Mouse (Mus musculus) bone marrow, adult 2 months (tissue): ENCODE measurements around the gene Adcy3. TPM values are rescaled to one million over a fixed set of nuclear protein-coding genes. Genes with fewer than 3 reads are reported as not detected.
"Not testable (repeated sequence)": the region's sequence is repeated elsewhere in the genome, so short reads cannot be mapped to it uniquely, and the experiment has no call there.

ENCODE experiments used
- H3K27ac ChIP-seq: fragments of 200-500 bp; 2 replicates; pipeline ENCODE4 v1.5.1; 2012; ENCODE audit warnings: low read depth, mild to moderate bottlenecking, control low read depth, inconsistent platforms, low read length; ENCODE audit not compliant: control insufficient read depth, poor library complexity, insufficient read depth
- H3K4me1 ChIP-seq: fragments of 200-500 bp; 2 replicates; pipeline ENCODE4 v1.6.1; 2011; ENCODE audit warnings: low read length; ENCODE audit not compliant: control insufficient read depth, insufficient read depth
- H3K4me3 ChIP-seq: fragments of 200-500 bp; replicated peaks from 2 replicates; pipeline ENCODE3; 2011; ENCODE audit warnings: mild to moderate bottlenecking, low read depth, low read length, control low read depth; ENCODE audit not compliant: control insufficient read depth
- CTCF ChIP-seq: fragments of 200-500 bp; IDR thresholded peaks from 2 replicates; pipeline ENCODE4 v1.5.1; 2011; ENCODE audit warnings: low read length, control low read depth; ENCODE audit not compliant: control insufficient read depth, insufficient read depth
- POLR2A ChIP-seq: fragments of 200-500 bp; IDR thresholded peaks from 2 replicates; pipeline ENCODE4 v1.6.1; 2011; ENCODE audit warnings: low read depth, mild to moderate bottlenecking, control low read depth, low read length, borderline replicate concordance; ENCODE audit not compliant: control insufficient read depth
- WGBS: fragments of 180-500 bp; shearing (Covaris S2); methylation state at CpG from one replicate; pipeline ENCODE4 v1.1.7; 2018; 5-methylcytosine and 5-hydroxymethylcytosine counted together
- polyA plus RNA-seq: library from polyadenylated mRNA; stranded (reverse); fragments of >200 nt; gene quantifications from 2 replicates; pipeline ENCODE4 v1.2.4, GENCODE M21; 2011; ENCODE audit warnings: low replicate concordance; ENCODE audit not compliant: missing spikeins, insufficient read depth, insufficient read length

Adcy3 gene
- polyA plus RNA-seq, 1 experiment, result 4.3 TPM

DNA sequence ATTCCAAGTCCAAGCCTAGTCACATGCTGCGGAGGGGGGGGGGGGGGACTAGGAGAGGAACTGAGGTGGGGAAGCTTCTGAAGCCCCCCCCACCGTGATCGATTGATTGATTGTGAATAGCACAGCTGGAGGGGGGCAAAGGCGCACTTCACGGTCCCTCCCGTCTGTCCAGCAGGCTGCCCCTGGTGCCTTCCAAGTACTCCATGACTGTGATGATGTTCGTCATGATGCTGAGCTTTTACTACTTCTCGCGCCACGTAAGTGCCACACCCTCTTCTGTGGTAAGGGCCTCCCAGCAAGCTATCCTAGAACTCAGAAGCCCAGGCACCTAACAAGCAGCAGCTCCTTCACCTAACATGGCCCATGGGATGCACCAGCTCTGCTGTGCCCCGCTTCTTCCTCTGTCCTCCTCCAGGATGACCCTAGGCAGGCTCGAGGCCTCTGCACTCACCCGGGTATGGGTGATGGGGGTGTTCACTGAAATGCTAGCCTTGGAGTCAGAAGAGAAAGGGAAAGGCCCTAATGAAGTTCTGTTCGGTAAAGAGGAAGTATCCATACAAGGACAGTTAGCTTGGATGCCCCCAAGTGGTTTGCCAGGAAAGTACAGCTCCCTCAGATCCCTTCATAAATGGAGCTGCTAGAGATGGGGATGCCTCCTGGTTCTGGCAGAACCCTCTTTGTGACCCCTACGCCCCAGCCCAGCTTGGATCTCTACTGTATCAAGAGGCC is 75.7 kb downstream of the Adcy3 start:
- Histone ChIP-seq H3K27ac (no peak overlapping the region; the same call in 1 of the 2 replicates), H3K4me1 (no peaks in the 10 kb centered on the region; the same call in 1 of the 2 replicates), H3K4me3 (no peak overlapping the region)
- 56% methylated on average over 15 of the region's 15 CpGs for WGBS
- no peak for TF ChIP-seq POLR2A
- no peak for TF ChIP-seq CTCF

DNA sequence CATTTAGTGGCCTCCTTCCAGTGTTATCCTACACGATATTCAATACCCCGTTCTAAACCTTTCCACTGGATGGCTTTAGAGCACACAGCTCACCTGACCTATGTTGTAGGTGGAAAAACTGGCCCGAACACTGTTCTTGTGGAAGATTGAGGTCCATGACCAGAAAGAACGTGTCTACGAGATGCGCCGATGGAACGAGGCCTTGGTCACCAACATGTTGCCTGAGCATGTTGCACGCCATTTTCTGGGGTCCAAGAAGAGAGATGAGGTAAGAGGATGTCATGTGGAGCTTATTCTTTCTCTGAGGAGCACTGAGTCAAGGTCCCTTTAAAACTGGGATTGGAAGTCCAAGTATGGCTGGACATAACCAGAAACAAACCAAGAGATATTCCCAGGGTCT is 76.3 kb downstream of the Adcy3 start:
- TF ChIP-seq POLR2A, result no peak
- no peak for TF ChIP-seq CTCF
- WGBS, result 93% methylated on average over 9 of the region's 9 CpGs
- H3K4me3 ChIP-seq, result no peak overlapping the region
- no peaks in the 10 kb centered on the region; the same call in 1 of the 2 replicates for H3K4me1 ChIP-seq
- H3K27ac ChIP-seq, result no peak overlapping the region

DNA sequence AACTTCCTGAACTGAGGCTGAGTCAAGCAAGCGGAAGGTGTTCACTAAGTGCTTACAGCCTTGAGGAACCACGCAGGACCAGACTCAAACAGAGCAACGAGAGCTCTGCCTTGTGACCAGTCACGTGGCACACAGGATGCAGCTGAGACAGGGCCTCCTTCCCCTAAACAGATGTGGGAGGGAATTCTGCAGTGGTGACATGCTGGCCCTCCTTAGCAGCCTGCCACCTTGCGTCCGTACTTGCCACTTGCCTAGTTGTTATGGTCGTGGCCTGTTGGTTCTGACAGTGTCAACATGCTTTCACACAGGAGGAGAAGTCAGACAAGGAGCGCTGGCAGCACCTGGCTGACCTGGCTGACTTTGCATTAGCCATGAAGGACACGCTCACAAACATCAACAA is 78.3 kb downstream of the Adcy3 start:
- H3K4me3 ChIP-seq, result no peak overlapping the region
- no peak for TF ChIP-seq POLR2A
- peak; percentile 46; the same call in 1 of the 2 replicates for TF ChIP-seq CTCF
- WGBS, result 32% methylated on average over 9 of the region's 9 CpGs
- H3K4me1 ChIP-seq, result no peaks in the 10 kb centered on the region; the same call in 1 of the 2 replicates
- H3K27ac ChIP-seq, result no peak overlapping the region

DNA sequence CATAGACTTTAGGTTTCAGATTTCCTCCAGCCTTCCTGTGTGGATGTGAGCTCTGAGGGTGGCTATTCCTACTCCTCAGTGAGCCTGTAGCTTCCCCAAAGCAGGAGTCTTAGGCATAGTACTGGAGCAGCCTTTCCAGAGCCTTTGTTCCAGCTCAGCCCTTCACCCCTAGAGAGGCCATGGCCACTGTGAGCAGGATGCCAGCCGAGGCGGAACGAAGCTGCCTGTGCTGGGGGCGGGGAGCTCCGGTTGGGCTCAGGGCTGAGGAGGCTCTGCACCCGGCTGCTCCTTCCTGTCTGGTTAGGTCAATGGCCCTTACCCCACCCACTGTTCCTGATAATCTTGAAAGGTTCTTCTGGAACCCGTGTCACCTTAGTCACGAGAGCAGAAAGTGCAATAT is 80.0 kb downstream of the Adcy3 start:
- Histone ChIP-seq H3K4me1 (no peaks in the 10 kb centered on the region; the same call in 1 of the 2 replicates), H3K4me3 (no peak overlapping the region), H3K27ac (no peak overlapping the region)
- no peak for TF ChIP-seq CTCF
- TF ChIP-seq POLR2A, result no peak
- 75% methylated on average over 8 of the region's 8 CpGs for WGBS

DNA sequence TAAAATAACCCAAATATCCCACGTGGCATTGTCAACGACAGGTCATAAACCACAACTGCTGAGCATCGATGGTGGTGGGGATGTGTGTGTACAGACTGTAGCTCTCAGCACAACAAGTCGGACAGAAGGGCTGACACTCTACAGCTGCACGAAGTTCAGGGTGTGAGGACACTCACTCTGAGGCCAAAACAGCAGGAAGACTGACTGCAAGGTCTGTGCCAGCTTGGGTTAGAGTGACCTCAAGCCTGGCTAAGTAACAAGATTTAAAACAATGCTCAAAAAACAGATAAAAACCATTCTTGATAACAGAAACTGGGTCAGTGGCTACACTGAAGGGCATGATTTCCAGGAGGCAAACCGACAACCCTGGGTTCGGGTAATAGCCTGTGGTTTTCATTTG is 97.3 kb downstream of the Adcy3 start:
- Histone ChIP-seq H3K27ac (no peak overlapping the region), H3K4me1 (peaks cover 2% of the 10 kb centered on the region; the same call in 1 of the 2 replicates), H3K4me3 (no peak overlapping the region)
- no peak for TF ChIP-seq CTCF
- no peak for TF ChIP-seq POLR2A
- 87% methylated on average over 7 of the region's 7 CpGs for WGBS

DNA sequence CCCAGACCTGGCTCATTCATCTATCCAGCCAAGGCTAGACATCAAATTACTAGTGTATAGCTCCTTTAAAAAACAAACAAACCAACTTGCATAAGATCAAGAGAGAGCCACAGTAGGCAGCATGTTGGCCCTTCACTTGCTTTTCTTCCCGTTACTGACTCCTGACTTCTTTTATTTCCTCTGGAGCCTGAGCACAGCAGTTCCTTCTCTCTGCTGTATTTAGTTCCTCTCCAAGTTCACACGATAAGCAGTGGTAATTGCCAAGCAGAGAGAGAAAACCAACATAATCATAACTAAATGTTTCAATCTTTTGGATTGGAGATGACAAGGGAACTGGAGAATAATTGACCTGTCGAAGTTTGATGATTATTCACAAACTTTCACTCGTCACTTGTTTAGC is 99.9 kb downstream of the Adcy3 start:
- H3K4me1 ChIP-seq, result peaks cover 2% of the 10 kb centered on the region; the same call in 1 of the 2 replicates
- no peak overlapping the region for H3K4me3 ChIP-seq
- no peak overlapping the region for H3K27ac ChIP-seq
- TF ChIP-seq POLR2A (no peak), CTCF (no peak)
- WGBS, result 7% methylated on average over 4 of the region's 4 CpGs

DNA sequence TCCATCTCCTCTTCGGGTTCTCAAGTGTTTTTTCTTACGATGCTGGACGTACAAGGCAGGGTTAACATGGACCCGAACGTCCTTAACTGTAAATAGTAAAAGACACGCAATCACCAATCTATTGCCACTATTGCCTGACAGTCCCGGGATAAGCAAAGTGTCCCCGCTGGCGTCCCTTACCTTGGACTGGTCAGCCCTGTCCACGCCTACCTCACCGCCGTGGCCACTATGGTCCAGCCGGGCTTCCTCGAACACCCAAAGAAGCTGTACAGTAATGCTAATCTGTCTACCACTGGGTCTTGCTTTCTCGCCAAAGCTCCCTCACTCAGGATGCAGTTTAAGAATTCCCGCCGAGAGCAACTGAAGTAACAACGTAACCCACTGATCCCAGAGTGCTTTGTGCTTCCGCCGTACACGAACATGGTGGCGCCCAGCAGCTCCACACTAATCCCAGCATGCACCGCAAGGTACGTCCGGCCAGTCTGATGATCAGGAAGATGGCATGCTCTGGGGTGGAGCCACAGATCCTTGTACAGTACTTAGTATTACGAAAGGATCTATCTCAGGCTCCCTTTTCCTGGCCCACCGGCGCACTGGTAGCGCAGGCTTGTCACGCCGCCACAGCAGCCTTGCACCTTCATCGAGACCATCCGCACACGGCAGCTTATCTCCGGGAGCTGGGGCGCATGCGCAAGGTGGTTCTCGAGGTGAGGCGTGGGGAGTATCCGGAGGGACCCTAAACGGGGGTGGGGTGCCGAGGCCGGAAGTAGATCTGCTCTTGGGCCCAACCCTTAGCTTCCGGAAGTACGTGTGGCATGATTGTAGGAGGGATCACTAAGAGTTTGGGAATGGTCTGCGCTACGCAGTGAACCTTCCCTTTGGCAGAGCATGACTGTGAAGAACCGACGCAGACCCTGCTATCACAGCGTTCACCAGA is 100.9 kb downstream of the Adcy3 start, which contains the start of the genes Ptrhd1 and Cenpo:
TSS of gene Ptrhd1 (plus strand) at position 456 of the 937 bp plus-strand sequence.
TSS of gene Cenpo (minus strand) at position 723 of the 937 bp plus-strand sequence.
- Histone ChIP-seq H3K4me3 (peak within 1 kb of the TSS; percentile 84), H3K4me1 (peaks cover 2% of the 10 kb centered on the region; the same call in 1 of the 2 replicates), H3K27ac (peak within 1 kb of the TSS; percentile 95)
- TF ChIP-seq POLR2A (peak; percentile 46; the same call in 1 of the 2 replicates), CTCF (no peak; the same call in 1 of the 2 replicates)
- WGBS, result under 1% methylated on average over 50 of the region's 50 CpGs

DNA sequence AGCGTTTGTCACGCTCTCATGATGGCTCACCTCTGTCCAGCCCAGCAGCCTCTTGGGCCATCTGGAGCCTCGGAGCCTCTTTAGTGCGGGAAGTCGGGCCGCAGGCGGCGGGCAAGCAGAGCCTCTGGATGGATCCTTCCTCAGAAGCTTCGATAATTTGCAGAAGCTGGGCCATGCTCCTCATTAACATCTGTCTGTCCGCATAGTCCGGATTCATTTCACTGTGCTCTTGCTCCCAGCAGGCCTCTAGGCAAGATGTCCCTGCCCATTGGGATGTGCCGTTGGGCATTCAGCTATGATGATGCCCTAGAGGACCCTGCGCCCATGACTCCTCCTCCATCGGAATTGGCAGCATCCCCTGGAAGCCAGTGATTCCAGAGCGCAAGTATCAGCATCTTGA is 104.6 kb downstream of the Adcy3 start:
- 93% methylated on average over 15 of the region's 15 CpGs for WGBS
- peaks cover 2% of the 10 kb centered on the region; the same call in 1 of the 2 replicates for H3K4me1 ChIP-seq
- H3K27ac ChIP-seq, result no peak overlapping the region

DNA sequence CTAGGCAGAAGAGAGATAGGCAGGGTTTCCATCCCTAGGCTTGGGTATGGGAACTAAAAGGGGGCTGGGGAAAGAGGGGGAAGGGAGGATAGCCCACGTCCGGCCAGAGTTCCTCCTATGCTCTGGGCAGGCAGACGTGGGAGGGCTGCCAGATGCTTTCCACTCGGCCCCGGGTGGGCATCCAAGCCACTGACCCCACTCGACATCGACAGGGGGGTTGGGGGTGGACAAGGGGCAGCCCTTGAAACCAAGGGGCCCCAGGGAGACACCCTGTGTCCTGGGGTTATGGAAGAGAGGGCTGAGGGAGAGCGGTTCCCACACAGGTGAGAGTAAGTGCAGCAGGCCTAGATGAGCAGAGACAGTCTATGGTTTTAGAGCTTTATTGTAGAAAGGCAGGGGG is 107.4 kb downstream of the Adcy3 start:
- not testable (repeated sequence) for H3K4me3 ChIP-seq, H3K4me1 ChIP-seq, H3K27ac ChIP-seq
- WGBS, result 72% methylated on average over 8 of the region's 8 CpGs

More for the DNA sequence above, 104.6 kb downstream of the Adcy3 start:
- TF ChIP-seq POLR2A (no peak), CTCF (no peak)
- H3K4me3 ChIP-seq, result no peak overlapping the region
